Mouse (Mus musculus) midbrain, embryonic 10.5 days (tissue): ENCODE measurements around the gene Mettl16. TPM values are rescaled to one million over a fixed set of nuclear protein-coding genes. Genes with fewer than 3 reads are reported as not detected.

Experiments
- DNase-seq: peaks from one replicate; pipeline ENCODE4 v3.0.0-alpha.2; 2017; ENCODE audit warnings: low spot score
- H3K27ac ChIP-seq: fragments of 300-500 bp; sonication (generic); replicated peaks from 2 replicates; pipeline ENCODE4 v1.5.1; 2016; ENCODE audit warnings: mild to moderate bottlenecking
- H3K27me3 ChIP-seq: fragments of 300-500 bp; sonication (generic); 2 replicates; pipeline ENCODE4 v1.6.1; 2016; ENCODE audit warnings: low read depth, mild to moderate bottlenecking; ENCODE audit not compliant: poor library complexity, severe bottlenecking
- H3K36me3 ChIP-seq: fragments of 300-500 bp; sonication (generic); 2 replicates; pipeline ENCODE4 v1.6.1; 2016; ENCODE audit warnings: mild to moderate bottlenecking, moderate library complexity
- H3K4me1 ChIP-seq: fragments of 300-500 bp; sonication (generic); 2 replicates; pipeline ENCODE4 v1.6.1; 2016
- H3K4me3 ChIP-seq: fragments of 300-500 bp; sonication (generic); 2 replicates; pipeline ENCODE4 v1.5.1; 2016; ENCODE audit warnings: mild to moderate bottlenecking, moderate library complexity
- H3K9me3 ChIP-seq: fragments of 300-500 bp; sonication (generic); replicated peaks from 2 replicates; pipeline ENCODE4 v1.6.1; 2016; ENCODE audit warnings: mild to moderate bottlenecking
- WGBS: fragments of 180-500 bp; shearing (Covaris S2); methylation state at CpG from one replicate; pipeline ENCODE4 v1.1.7; 2016; 5-methylcytosine and 5-hydroxymethylcytosine counted together
- polyA plus RNA-seq: library from polyadenylated mRNA; unstranded; fragments of >200 nt; fragmentation: Nextera tagmentation; extraction: Ambion mirVana; gene quantifications from 2 replicates; pipeline ENCODE4 v1.2.1, GENCODE M21; 2016

Mettl16 gene
- polyA plus RNA-seq, 1 experiment from 2014 or later: 71.6 TPM

GRCm38 (mm10) chr11:74828965-74829550, 58.4 kb downstream of the Mettl16 start:
- peak overlapping the region; percentile 93; the same call in 1 of the 2 replicates for H3K27ac ChIP-seq
- H3K27me3 ChIP-seq: 0 out of 2 replicates have a peak, but pooled peaks cover 5% of the 10 kb centered on the region
- peaks cover 38% of the 10 kb centered on the region for H3K4me1 ChIP-seq
- 13% methylated on average over 11 of the region's 11 CpGs for WGBS
- no peaks in the 10 kb centered on the region for H3K36me3 ChIP-seq
- H3K9me3 ChIP-seq: no peaks in the 10 kb centered on the region
- no peak for DNase-seq
- H3K4me3 ChIP-seq: peak overlapping the region; percentile 93

GRCm38 (mm10) chr11:74829812-74830211, 59.2 kb downstream of the Mettl16 start:
- Histone ChIP-seq H3K4me1 (peaks cover 45% of the 10 kb centered on the region), H3K36me3 (no peaks in the 10 kb centered on the region), H3K9me3 (no peaks in the 10 kb centered on the region), H3K27ac (peak overlapping the region; percentile 93), H3K4me3 (peak overlapping the region; percentile 93), H3K27me3 (0 out of 2 replicates have a peak, but pooled peaks cover 5% of the 10 kb centered on the region)
- under 1% methylated on average over 20 of the region's 20 CpGs for WGBS
- peak; percentile 85 for DNase-seq

- H3K9me3 ChIP-seq: no peaks in the 10 kb centered on the region
- H3K27ac ChIP-seq: peak within 1 kb of the TSS; percentile 93
- 0 out of 2 replicates have a peak, but pooled peaks cover 5% of the 10 kb centered on the region for H3K27me3 ChIP-seq
- H3K36me3 ChIP-seq: no peaks in the 10 kb centered on the region
- DNase-seq: peak; percentile 99
- peak within 1 kb of the TSS; percentile 93 for H3K4me3 ChIP-seq
- WGBS: under 1% methylated on average over 70 of the region's 70 CpGs
- H3K4me1 ChIP-seq: peaks cover 50% of the 10 kb centered on the region
These were observed 59.9 kb downstream of the Mettl16 start, which contains the start of gene Mnt for GRCm38 (mm10) chr11:74830256-74831161. Mnt (plus strand) TSS chr11:74830920.

- H3K4me1 ChIP-seq: peaks cover 57% of the 10 kb centered on the region
- no peaks in the 10 kb centered on the region for H3K36me3 ChIP-seq
- H3K9me3 ChIP-seq: no peaks in the 10 kb centered on the region
- peaks cover 9% of the 10 kb centered on the region; the same call in 1 of the 2 replicates for H3K27me3 ChIP-seq
- peak overlapping the region; percentile 93 for H3K27ac ChIP-seq
- peak overlapping the region; percentile 93 for H3K4me3 ChIP-seq
- under 1% methylated on average over 35 of the region's 35 CpGs for WGBS
- peak; percentile 72 for DNase-seq
These were observed 60.6 kb downstream of the Mettl16 start for GRCm38 (mm10) chr11:74831191-74831605.

GRCm38 (mm10) chr11:74831606-74832451, 61.2 kb downstream of the Mettl16 start:
- peaks cover 15% of the 10 kb centered on the region for H3K27me3 ChIP-seq
- DNase-seq: peak; percentile 100
- H3K36me3 ChIP-seq: peaks cover 5% of the 10 kb centered on the region
- peak overlapping the region; percentile 93 for H3K27ac ChIP-seq
- H3K4me3 ChIP-seq: peak overlapping the region; percentile 93
- WGBS: under 1% methylated on average over 61 of the region's 61 CpGs
- H3K9me3 ChIP-seq: no peaks in the 10 kb centered on the region
- H3K4me1 ChIP-seq: peaks cover 63% of the 10 kb centered on the region

- peaks cover 20% of the 10 kb centered on the region for H3K27me3 ChIP-seq
- H3K27ac ChIP-seq: peak overlapping the region; percentile 93
- H3K9me3 ChIP-seq: no peaks in the 10 kb centered on the region
- DNase-seq: peak; percentile 60
- under 1% methylated on average over 26 of the region's 26 CpGs for WGBS
- H3K4me3 ChIP-seq: peak overlapping the region; percentile 93
- peaks cover 9% of the 10 kb centered on the region for H3K36me3 ChIP-seq
- peaks cover 71% of the 10 kb centered on the region for H3K4me1 ChIP-seq
These were observed 62.0 kb downstream of the Mettl16 start for GRCm38 (mm10) chr11:74832503-74833143.

GRCm38 (mm10) chr11:74833536-74834358, 63.1 kb downstream of the Mettl16 start:
- peaks cover 15% of the 10 kb centered on the region for H3K27me3 ChIP-seq
- DNase-seq: no peak
- peaks cover 76% of the 10 kb centered on the region for H3K4me1 ChIP-seq
- H3K9me3 ChIP-seq: no peaks in the 10 kb centered on the region
- H3K27ac ChIP-seq: peak overlapping the region; percentile 93; the same call in 1 of the 2 replicates
- WGBS: 88% methylated on average over 8 of the region's 8 CpGs
- H3K4me3 ChIP-seq: peak overlapping the region; percentile 93
- H3K36me3 ChIP-seq: peaks cover 10% of the 10 kb centered on the region

GRCm38 (mm10) chr11:74834359-74834638, 63.7 kb downstream of the Mettl16 start:
- WGBS: 78% methylated on average over 1 of the region's 1 CpGs

GRCm38 (mm10) chr11:74834650-74835277, 64.1 kb downstream of the Mettl16 start:
- H3K4me1 ChIP-seq: peaks cover 73% of the 10 kb centered on the region
- H3K36me3 ChIP-seq: peaks cover 17% of the 10 kb centered on the region
- peaks cover 15% of the 10 kb centered on the region for H3K27me3 ChIP-seq
- DNase-seq: no peak
- 61% methylated on average over 5 of the region's 5 CpGs for WGBS
- no peak overlapping the region for H3K27ac ChIP-seq
- no peaks in the 10 kb centered on the region for H3K9me3 ChIP-seq
- no peak overlapping the region for H3K4me3 ChIP-seq

More at GRCm38 (mm10) chr11:74834359-74834638, 63.7 kb downstream of the Mettl16 start:
- Histone ChIP-seq H3K4me3 (no peak overlapping the region), H3K36me3 (peaks cover 12% of the 10 kb centered on the region), H3K4me1 (peaks cover 75% of the 10 kb centered on the region), H3K27me3 (peaks cover 15% of the 10 kb centered on the region), H3K9me3 (no peaks in the 10 kb centered on the region), H3K27ac (no peak overlapping the region)
- DNase-seq: no peak

- Histone ChIP-seq H3K4me3 (peak overlapping the region; percentile 67; the same call in 1 of the 2 replicates), H3K27me3 (peaks cover 15% of the 10 kb centered on the region), H3K36me3 (peaks cover 26% of the 10 kb centered on the region), H3K4me1 (peaks cover 77% of the 10 kb centered on the region), H3K9me3 (no peaks in the 10 kb centered on the region), H3K27ac (no peak overlapping the region; the same call in 1 of the 2 replicates)
- WGBS: 90% methylated on average over 6 of the region's 6 CpGs
- no peak for DNase-seq
These were observed 65.1 kb downstream of the Mettl16 start for GRCm38 (mm10) chr11:74835593-74836224.
